Mouse (Mus musculus) limb, embryonic 11.5 days (tissue): ENCODE measurements around the gene B230307C23Rik. TPM values are rescaled to one million over a fixed set of nuclear protein-coding genes. Genes with fewer than 3 reads are reported as not detected.
A peak's percentile ranks its signal among the peaks of the same experiment; 100 is the strongest.
"Not testable (repeated sequence)": the region's sequence is repeated elsewhere in the genome, so short reads cannot be mapped to it uniquely, and the experiment has no call there.

ENCODE experiments used
- ATAC-seq: fragments of 200-750 bp; cut with Nextera tagmentation; 2 replicates; pipeline ENCODE4 v1.8.0; 2017; ENCODE audit warnings: low read depth; ENCODE audit not compliant: insufficient number of reproducible peaks, low FRiP score, low TSS enrichment
- DNase-seq: peaks from one replicate; pipeline ENCODE4 v3.0.0-alpha.2; 2015; ENCODE audit warnings: low spot score
- H3K27ac ChIP-seq: fragments of 300-500 bp; sonication (generic); replicated peaks from 2 replicates; pipeline ENCODE4 v1.5.1; 2014; ENCODE audit warnings: low read depth, mild to moderate bottlenecking, low read length
- H3K27me3 ChIP-seq: fragments of 300-500 bp; sonication (generic); 2 replicates; pipeline ENCODE4 v1.6.1; 2014; ENCODE audit warnings: mild to moderate bottlenecking, low read length, mixed read lengths; ENCODE audit not compliant: control insufficient read depth, insufficient read depth
- H3K36me3 ChIP-seq: fragments of 300-500 bp; sonication (generic); 2 replicates; pipeline ENCODE4 v1.6.1; 2014; ENCODE audit warnings: mild to moderate bottlenecking, low read length, moderate library complexity, mixed read lengths; ENCODE audit not compliant: control insufficient read depth, insufficient read depth
- H3K4me1 ChIP-seq: fragments of 300-500 bp; sonication (generic); 2 replicates; pipeline ENCODE4 v1.6.1; 2014; ENCODE audit warnings: low read length, mixed read lengths; ENCODE audit not compliant: control insufficient read depth, insufficient read depth
- H3K4me2 ChIP-seq: fragments of 300-500 bp; sonication (generic); 2 replicates; pipeline ENCODE4 v1.6.1; 2014; ENCODE audit warnings: low read depth, mild to moderate bottlenecking, moderate library complexity; ENCODE audit not compliant: severe bottlenecking
- H3K4me3 ChIP-seq: fragments of 300-500 bp; sonication (generic); 2 replicates; pipeline ENCODE4 v1.5.1; 2014; ENCODE audit warnings: low read depth, low read length
- H3K9ac ChIP-seq: fragments of 300-500 bp; sonication (generic); 2 replicates; pipeline ENCODE4 v1.6.1; 2014; ENCODE audit warnings: mild to moderate bottlenecking, low read length
- H3K9me3 ChIP-seq: fragments of 300-500 bp; sonication (generic); 2 replicates; pipeline ENCODE4 v1.6.1; 2016; ENCODE audit warnings: low read length; ENCODE audit not compliant: control insufficient read depth
- WGBS: fragments of 180-500 bp; shearing (Covaris S2); extraction: QIAGEN DNeasy Blood & Tissue Kit; methylation state at CpG from one replicate; pipeline ENCODE4 v1.1.7; 2014; 5-methylcytosine and 5-hydroxymethylcytosine counted together
- polyA plus RNA-seq: library from polyadenylated mRNA; unstranded; fragments of >200 nt; fragmentation: Nextera tagmentation; extraction: Ambion mirVana; gene quantifications from 2 replicates; pipeline ENCODE4 v1.2.1, GENCODE M21; 2014

Gene B230307C23Rik
- polyA plus RNA-seq, 1 experiment from 2014 or later: 19.2 TPM

DNA sequence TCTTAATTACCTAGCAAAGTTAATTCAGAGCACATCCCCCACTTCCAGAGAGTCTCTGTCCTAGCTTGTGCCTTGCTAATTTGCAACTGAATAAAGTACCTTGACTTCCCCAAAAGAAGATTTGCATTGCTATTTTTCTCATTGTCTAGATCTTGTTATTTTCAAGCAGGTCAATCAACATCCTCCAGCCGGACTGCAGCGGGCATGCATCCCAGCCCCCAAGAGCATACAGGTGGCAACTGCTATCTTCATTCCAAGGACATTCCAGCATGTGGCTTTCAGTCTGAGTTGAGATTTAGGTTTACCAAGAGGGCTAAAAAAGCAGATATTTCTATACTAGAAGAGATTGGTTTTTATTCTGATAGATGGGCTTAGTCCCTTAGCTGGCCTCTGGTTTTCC, 37.9 kb downstream of the B230307C23Rik start:
- DNase-seq, ATAC-seq, H3K27ac ChIP-seq, H3K9ac ChIP-seq, H3K4me2 ChIP-seq, H3K4me3 ChIP-seq, H3K4me1 ChIP-seq, H3K9me3 ChIP-seq, H3K36me3 ChIP-seq, H3K27me3 ChIP-seq: not testable (repeated sequence)
- 95% methylated on average over 2 of the region's 2 CpGs for WGBS

DNA sequence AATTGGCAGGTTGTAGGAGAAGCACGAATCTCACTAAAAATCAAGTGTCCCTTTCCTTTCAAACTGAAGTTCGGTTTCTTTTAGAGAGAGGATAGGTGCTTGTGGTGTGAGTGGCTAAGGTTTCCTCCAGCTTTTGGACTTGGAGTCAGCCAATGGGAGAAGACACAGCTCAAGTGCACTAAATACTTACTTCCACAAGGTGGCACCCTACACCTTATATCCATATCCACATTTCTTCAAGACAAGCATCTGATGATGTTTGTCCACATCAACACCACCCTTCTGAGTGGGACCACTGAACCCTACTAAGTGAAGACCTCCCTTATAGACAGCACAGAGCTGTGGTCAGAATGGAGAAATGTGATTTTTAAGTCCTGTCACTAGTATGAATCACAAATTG, 44.6 kb downstream of the B230307C23Rik start:
- WGBS: 78% methylated on average over 2 of the region's 2 CpGs
- Histone ChIP-seq H3K4me1 (no peaks in the 10 kb centered on the region), H3K36me3 (no peaks in the 10 kb centered on the region; the same call in 1 of the 2 replicates), H3K4me2 (no peak overlapping the region), H3K27me3 (no peaks in the 10 kb centered on the region), H3K9me3 (no peaks in the 10 kb centered on the region; the same call in 1 of the 2 replicates), H3K4me3 (no peak overlapping the region), H3K27ac (no peak overlapping the region), H3K9ac (no peak overlapping the region)
- DNase-seq (no peak), ATAC-seq (no peak)

DNA sequence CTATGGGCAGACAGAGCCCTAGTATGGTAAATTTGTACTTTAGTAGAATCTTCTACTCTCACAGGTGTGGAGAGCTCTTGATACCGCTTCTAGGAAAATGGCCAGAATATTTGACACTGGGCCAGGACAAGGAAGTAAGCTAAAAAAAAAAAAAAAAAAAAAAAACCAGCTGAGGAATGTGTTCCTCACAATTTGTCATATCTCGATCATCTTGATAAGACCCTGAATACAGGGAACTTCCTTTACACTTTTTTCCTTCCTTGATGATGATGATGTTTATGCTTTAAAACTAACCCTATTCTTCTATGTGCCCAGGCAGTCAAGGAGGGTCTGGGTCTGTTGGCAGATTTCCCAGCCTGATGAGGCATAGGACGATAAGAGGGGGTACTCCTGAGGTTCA, 82.3 kb downstream of the B230307C23Rik start:
- H3K36me3 ChIP-seq, DNase-seq, H3K27me3 ChIP-seq, H3K4me1 ChIP-seq, H3K4me2 ChIP-seq, ATAC-seq, H3K9me3 ChIP-seq, H3K4me3 ChIP-seq, H3K9ac ChIP-seq, H3K27ac ChIP-seq: not testable (repeated sequence)
- WGBS: 94% methylated on average over 3 of the region's 3 CpGs

DNA sequence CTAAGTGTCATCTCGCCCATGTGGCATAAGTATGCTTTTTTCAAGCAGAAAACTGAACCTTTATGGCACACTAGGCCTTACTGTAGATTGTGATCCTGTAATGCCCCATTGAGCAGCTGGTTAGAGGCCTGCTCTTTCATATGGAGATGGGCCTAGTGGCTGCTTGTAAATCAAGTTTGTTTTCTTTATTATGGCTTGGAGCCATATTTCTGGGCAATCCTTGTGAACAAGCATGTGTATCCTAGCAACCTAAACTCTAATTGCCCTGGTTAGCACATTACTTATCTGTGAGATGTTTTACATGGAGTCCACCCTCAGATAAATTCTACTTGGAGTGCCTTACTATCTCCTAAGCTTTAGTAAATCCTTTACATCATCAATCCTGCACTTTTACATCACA, 84.0 kb downstream of the B230307C23Rik start:
- not testable (repeated sequence) for H3K36me3 ChIP-seq, H3K27me3 ChIP-seq, H3K27ac ChIP-seq, DNase-seq, H3K9ac ChIP-seq, H3K4me1 ChIP-seq, ATAC-seq, H3K9me3 ChIP-seq
- H3K4me2 ChIP-seq: peak overlapping the region; percentile 46
- peak overlapping the region; percentile 74 for H3K4me3 ChIP-seq
- WGBS: 96% methylated on average over 1 of the region's 1 CpGs

Other genes with a start within 250 kb of the B230307C23Rik start
- 3.8 and 4.0 TPM in 2 replicates for gene Ripk4, start 233.5 kb upstream of the B230307C23Rik start, polyA plus RNA-seq
- gene Prdm15, start 145.5 kb upstream of the B230307C23Rik start, polyA plus RNA-seq: 13.2 and 14.2 TPM in 2 replicates
- 13.4 and 16.4 TPM in 2 replicates for gene C2cd2, start 34.7 kb upstream of the B230307C23Rik start, polyA plus RNA-seq
- 15.9 and 16.2 TPM in 2 replicates for gene Zbtb21, start 34.7 kb upstream of the B230307C23Rik start, polyA plus RNA-seq
- gene A630089N07Rik, start 85.1 kb downstream of the B230307C23Rik start, polyA plus RNA-seq: 31.7 and 35.4 TPM in 2 replicates